In genomic region chr3:108094146-108094545, GRCm38 (mm10) we compare ENCODE assay signal across 26 mouse cellular contexts. TPM values are rescaled to one million over a fixed set of nuclear protein-coding genes. Genes with fewer than 3 reads are reported as not detected.
DNase-seq lines count a peak whose midpoint lies in the region; ATAC-seq and TF ChIP-seq lines count a peak whose summit lies in the region.
"Had no signal": no experiment of that assay in that cellular context is flagged by ENCODE, and none has a peak within 500 bp of the region (broad histone marks: within the 10 kb centered on the region; RNA-seq: fewer than 3 reads in every experiment).

No protein-coding gene starts in this region.

- no peak overlapping the region for H3K9ac ChIP-seq in hindbrain, postnatal 0 days (replicated peaks; ENCODE audit: low read length)
- no peak overlapping the region for H3K9ac ChIP-seq in hindbrain, embryonic 12.5 days
- H3K9ac ChIP-seq in midbrain, postnatal 0 days (replicated peaks; ENCODE audit: low read length, poor library complexity, severe bottlenecking), result no peak overlapping the region
- H3K9ac ChIP-seq in midbrain, embryonic 15.5 days, result no peak overlapping the region
- H3K9ac ChIP-seq: embryonic facial prominence, embryonic 12.5 days; forebrain, postnatal 0 days; hindbrain, embryonic 15.5 days; intestine, embryonic 15.5 days; liver, embryonic 14.5 days; neural tube, embryonic 13.5 days had no signal

- H3K4me2 ChIP-seq in hindbrain, postnatal 0 days (ENCODE audit: low read depth, low read length), result no peak overlapping the region
- no peak overlapping the region for H3K4me2 ChIP-seq in hindbrain, embryonic 12.5 days (replicated peaks)
- H3K4me2 ChIP-seq in midbrain, postnatal 0 days (ENCODE audit: low read depth, low read length, poor library complexity, severe bottlenecking), result no peak overlapping the region
- H3K4me2 ChIP-seq in midbrain, embryonic 15.5 days, result no peak overlapping the region
- H3K4me2 ChIP-seq: embryonic facial prominence, embryonic 12.5 days; hindbrain, embryonic 15.5 days; intestine, embryonic 15.5 days; midbrain, embryonic 11.5 days; neural tube, embryonic 13.5 days had no signal

- no peak overlapping the region for H3K27ac ChIP-seq in hindbrain, postnatal 0 days
- H3K27ac ChIP-seq in hindbrain, embryonic 12.5 days, result no peak overlapping the region
- no peak overlapping the region for H3K27ac ChIP-seq in midbrain, postnatal 0 days (ENCODE audit: low read depth, low read length)
- no peak overlapping the region for H3K27ac ChIP-seq in midbrain, embryonic 15.5 days
- H3K27ac ChIP-seq: embryonic facial prominence, embryonic 12.5 days; hindbrain, embryonic 15.5 days; intestine, embryonic 15.5 days; layer of hippocampus, adult 2 months; liver, embryonic 14.5 days; neural tube, embryonic 13.5 days had no signal

- no peak for ATAC-seq in hindbrain, postnatal 0 days
- no peak for ATAC-seq in hindbrain, embryonic 12.5 days (ENCODE audit: low FRiP score)
- ATAC-seq in midbrain, postnatal 0 days (ENCODE audit: low FRiP score), result no peak
- no peak for ATAC-seq in midbrain, embryonic 15.5 days (replicated peaks)
- ATAC-seq: forebrain, postnatal 0 days; intestine, embryonic 15.5 days had no signal

- no peak for TF ChIP-seq CTCF in hindbrain, postnatal 0 days (IDR thresholded peaks at IDR 0.05; ENCODE audit: low read depth)
- TF ChIP-seq CTCF in midbrain, postnatal 0 days (IDR thresholded peaks at IDR 0.05), result no peak

- H3K27me3 ChIP-seq in hindbrain, postnatal 0 days (ENCODE audit: insufficient read depth, low read length), result no peaks in the 10 kb centered on the region
- H3K27me3 ChIP-seq in hindbrain, embryonic 12.5 days, result no peaks in the 10 kb centered on the region
- H3K27me3 ChIP-seq in midbrain, postnatal 0 days (ENCODE audit: insufficient read depth, low read length), result no peaks in the 10 kb centered on the region
- H3K27me3 ChIP-seq in midbrain, embryonic 15.5 days (replicated peaks), result no peaks in the 10 kb centered on the region
- H3K27me3 ChIP-seq: embryonic facial prominence, embryonic 12.5 days; hindbrain, embryonic 15.5 days; intestine, embryonic 15.5 days; neural tube, embryonic 13.5 days had no signal

- no peaks in the 10 kb centered on the region for H3K9me3 ChIP-seq in hindbrain, postnatal 0 days (ENCODE audit: low read length)
- H3K9me3 ChIP-seq in hindbrain, embryonic 12.5 days (replicated peaks), result no peaks in the 10 kb centered on the region
- no peaks in the 10 kb centered on the region for H3K9me3 ChIP-seq in midbrain, postnatal 0 days (ENCODE audit: low read length)
- no peaks in the 10 kb centered on the region for H3K9me3 ChIP-seq in midbrain, embryonic 15.5 days
- H3K9me3 ChIP-seq: embryonic facial prominence, embryonic 12.5 days; hindbrain, embryonic 15.5 days; intestine, embryonic 15.5 days; neural tube, embryonic 13.5 days had no signal

- no peaks in the 10 kb centered on the region for H3K36me3 ChIP-seq in hindbrain, postnatal 0 days (ENCODE audit: insufficient read depth, low read length)
- H3K36me3 ChIP-seq in hindbrain, embryonic 12.5 days, result no peaks in the 10 kb centered on the region
- H3K36me3 ChIP-seq in midbrain, postnatal 0 days (ENCODE audit: insufficient read depth, low read length), result no peaks in the 10 kb centered on the region
- H3K36me3 ChIP-seq in midbrain, embryonic 15.5 days (replicated peaks), result no peaks in the 10 kb centered on the region
- H3K36me3 ChIP-seq: embryonic facial prominence, embryonic 12.5 days; hindbrain, embryonic 15.5 days; intestine, embryonic 15.5 days; neural tube, embryonic 13.5 days had no signal

- DNase-seq in hindbrain, postnatal 0 days (ENCODE audit: low spot score), result peak; percentile 51
- DNase-seq in midbrain, postnatal 0 days (ENCODE audit: low spot score), result peak; percentile 43
- peak; percentile 71 for DNase-seq in retina, adult 2 months (ENCODE audit: low read depth, low spot score)
- DNase-seq in gastrocnemius, postnatal 25 days, result no peak
- DNase-seq in right cerebral cortex, adult 18-20 months, result no peak
- DNase-seq: cerebellum, adult 2 months; cerebellum, postnatal 25 days; forebrain, postnatal 0 days; gastrocnemius, postnatal 14 days; heart, adult 18-20 months; heart, postnatal 4 days; kidney, postnatal 25 days; lung, postnatal 10 days; right cerebral cortex, postnatal 14 days had no signal

- WGBS in hindbrain, postnatal 0 days, result 79% methylated on average over 1 of the region's 1 CpGs
- 94% methylated on average over 1 of the region's 1 CpGs for WGBS in hindbrain, embryonic 12.5 days
- 46% methylated on average over 1 of the region's 1 CpGs for WGBS in midbrain, postnatal 0 days
- 57% methylated on average over 1 of the region's 1 CpGs for WGBS in midbrain, embryonic 15.5 days

- H3K4me3 ChIP-seq in hindbrain, postnatal 0 days (ENCODE audit: low read length), result no peak overlapping the region
- no peak overlapping the region for H3K4me3 ChIP-seq in hindbrain, embryonic 12.5 days
- no peak overlapping the region for H3K4me3 ChIP-seq in midbrain, postnatal 0 days (ENCODE audit: low read depth, low read length)
- H3K4me3 ChIP-seq in midbrain, embryonic 15.5 days, result no peak overlapping the region
- H3K4me3 ChIP-seq: embryonic facial prominence, embryonic 12.5 days; hindbrain, embryonic 15.5 days; intestine, embryonic 15.5 days; layer of hippocampus, adult 2 months; myocyte; neural tube, embryonic 13.5 days had no signal

- H3K4me1 ChIP-seq in hindbrain, postnatal 0 days (ENCODE audit: insufficient read depth, low read length), result no peaks in the 10 kb centered on the region
- peaks cover 4% of the 10 kb centered on the region for H3K4me1 ChIP-seq in hindbrain, embryonic 12.5 days
- no peaks in the 10 kb centered on the region for H3K4me1 ChIP-seq in midbrain, postnatal 0 days (ENCODE audit: insufficient read depth, low read length)
- no peaks in the 10 kb centered on the region for H3K4me1 ChIP-seq in midbrain, embryonic 15.5 days
- H3K4me1 ChIP-seq: hindbrain, embryonic 15.5 days had no signal

RNA-seq across cellular contexts. Expression of gene Gnat2, which starts 1.6 kb away (rescaled TPM):
- total RNA-seq in hindbrain, postnatal 0 days (2014; rRNA removed), result not detected in 2 replicates
- polyA plus RNA-seq in hindbrain, postnatal 0 days (2015; fragmentation: Nextera tagmentation; extraction: Ambion mirVana), result 0.10 and 0.25 TPM in 2 replicates
- polyA plus RNA-seq in hindbrain, embryonic 12.5 days (2016; fragmentation: Nextera tagmentation; extraction: Ambion mirVana), result 0.33 and 0.37 TPM in 2 replicates
- total RNA-seq in midbrain, postnatal 0 days (2014; rRNA removed), result 0.28 TPM in 1 of 2 replicates, not detected in the other
- 0.26 and 0.28 TPM in 2 replicates for polyA plus RNA-seq in midbrain, postnatal 0 days (2015; fragmentation: Nextera tagmentation; extraction: Ambion mirVana)
- 0.28 and 0.38 TPM in 2 replicates for polyA plus RNA-seq in midbrain, embryonic 15.5 days (2015; fragmentation: Nextera tagmentation; extraction: Ambion mirVana)
- total RNA-seq in gastrocnemius, postnatal 25 days (2021), result under 1 TPM in 1 of 2 experiments, not detected in 1; 0.15 TPM
- total RNA-seq: layer of hippocampus, adult 2 months; layer of hippocampus, postnatal 25 days; left cerebral cortex, postnatal 10 days had no signal

RNA-seq across cellular contexts. Expression of gene Ampd2, which starts 7.7 kb away (rescaled TPM):
- total RNA-seq in hindbrain, postnatal 0 days (2014; rRNA removed), result 56.6 and 58.4 TPM in 2 replicates
- polyA plus RNA-seq in hindbrain, postnatal 0 days (2015; fragmentation: Nextera tagmentation; extraction: Ambion mirVana), result 40.3 and 43.2 TPM in 2 replicates
- polyA plus RNA-seq in hindbrain, embryonic 12.5 days (2016; fragmentation: Nextera tagmentation; extraction: Ambion mirVana), result 46.5 and 50.2 TPM in 2 replicates
- total RNA-seq in midbrain, postnatal 0 days (2014; rRNA removed), result 58.4 and 79.8 TPM in 2 replicates
- polyA plus RNA-seq in midbrain, postnatal 0 days (2015; fragmentation: Nextera tagmentation; extraction: Ambion mirVana), result 58.8 and 60.0 TPM in 2 replicates
- polyA plus RNA-seq in midbrain, embryonic 15.5 days (2015; fragmentation: Nextera tagmentation; extraction: Ambion mirVana), result 67.9 and 76.2 TPM in 2 replicates
- total RNA-seq in gastrocnemius, postnatal 25 days (2021), result 1 to 10 TPM; 3.5 to 5.5 TPM

RNA-seq across cellular contexts. Expression of gene Gstm4, which starts 49.5 kb away (rescaled TPM):
- 6.7 and 6.9 TPM in 2 replicates for total RNA-seq in hindbrain, postnatal 0 days (2014; rRNA removed)
- polyA plus RNA-seq in hindbrain, postnatal 0 days (2015; fragmentation: Nextera tagmentation; extraction: Ambion mirVana), result 22.5 and 23.0 TPM in 2 replicates
- polyA plus RNA-seq in hindbrain, embryonic 12.5 days (2016; fragmentation: Nextera tagmentation; extraction: Ambion mirVana), result 12.1 and 12.5 TPM in 2 replicates
- 4.1 and 4.5 TPM in 2 replicates for total RNA-seq in midbrain, postnatal 0 days (2014; rRNA removed)
- 25.6 and 25.9 TPM in 2 replicates for polyA plus RNA-seq in midbrain, postnatal 0 days (2015; fragmentation: Nextera tagmentation; extraction: Ambion mirVana)
- 18.3 and 19.8 TPM in 2 replicates for polyA plus RNA-seq in midbrain, embryonic 15.5 days (2015; fragmentation: Nextera tagmentation; extraction: Ambion mirVana)
- total RNA-seq in gastrocnemius, postnatal 25 days (2021), result 10 to 100 TPM; 11.8 to 12.1 TPM

RNA-seq across cellular contexts. Expression of gene Gnai3, which starts 51.8 kb away (rescaled TPM):
- 61.0 and 66.6 TPM in 2 replicates for total RNA-seq in hindbrain, postnatal 0 days (2014; rRNA removed)
- polyA plus RNA-seq in hindbrain, postnatal 0 days (2015; fragmentation: Nextera tagmentation; extraction: Ambion mirVana), result 97.9 and 100 TPM in 2 replicates
- 193 and 201 TPM in 2 replicates for polyA plus RNA-seq in hindbrain, embryonic 12.5 days (2016; fragmentation: Nextera tagmentation; extraction: Ambion mirVana)
- 70.8 and 97.2 TPM in 2 replicates for total RNA-seq in midbrain, postnatal 0 days (2014; rRNA removed)
- 87.4 and 93.6 TPM in 2 replicates for polyA plus RNA-seq in midbrain, postnatal 0 days (2015; fragmentation: Nextera tagmentation; extraction: Ambion mirVana)
- 111 and 114 TPM in 2 replicates for polyA plus RNA-seq in midbrain, embryonic 15.5 days (2015; fragmentation: Nextera tagmentation; extraction: Ambion mirVana)
- 10 to 100 TPM; 11.4 to 11.7 TPM for total RNA-seq in gastrocnemius, postnatal 25 days (2021)

Comparison
In these comparisons a context has a peak if more than half of its experiments do, and no peak if none do; other contexts are left out.
1. DNase-seq: peak in hindbrain, postnatal 0 days (single experiment), midbrain, postnatal 0 days (single experiment) and retina, adult 2 months (single experiment); none in gastrocnemius, postnatal 25 days (single experiment) and right cerebral cortex, adult 18-20 months (single experiment).